Mouse (Mus musculus) hindbrain, embryonic 11.5 days (tissue): ENCODE results near the gene Vmn2r84. TPM values are rescaled to one million over a fixed set of nuclear protein-coding genes. Genes with fewer than 3 reads are reported as not detected.

Experiments used
- ATAC-seq: fragments of 200-750 bp; cut with Nextera tagmentation; 2 replicates; pipeline ENCODE4 v1.8.0; 2017; ENCODE audit warnings: mild to moderate bottlenecking, moderate TSS enrichment, moderate library complexity; ENCODE audit not compliant: low FRiP score
- DNase-seq: peaks from one replicate; pipeline ENCODE4 v3.0.0-alpha.2; 2015; ENCODE audit warnings: low spot score
- H3K27ac ChIP-seq: fragments of 300-500 bp; sonication (generic); 2 replicates; pipeline ENCODE4 v1.5.1; 2014; ENCODE audit warnings: mild to moderate bottlenecking, low read depth, low read length
- H3K27me3 ChIP-seq: fragments of 300-500 bp; sonication (generic); 2 replicates; pipeline ENCODE4 v1.6.1; 2014; ENCODE audit warnings: mild to moderate bottlenecking, low read length, moderate library complexity, mixed read lengths; ENCODE audit not compliant: control insufficient read depth, insufficient read depth
- H3K36me3 ChIP-seq: fragments of 300-500 bp; sonication (generic); 2 replicates; pipeline ENCODE4 v1.6.1; 2014; ENCODE audit warnings: mild to moderate bottlenecking, low read length, moderate library complexity, mixed read lengths; ENCODE audit not compliant: control insufficient read depth, insufficient read depth
- H3K4me1 ChIP-seq: fragments of 300-500 bp; sonication (generic); replicated peaks from 2 replicates; pipeline ENCODE4 v1.6.1; 2014; ENCODE audit warnings: low read length, mixed read lengths; ENCODE audit not compliant: control insufficient read depth, insufficient read depth
- H3K4me2 ChIP-seq: fragments of 300-500 bp; sonication (generic); replicated peaks from 2 replicates; pipeline ENCODE4 v1.6.1; 2014; ENCODE audit warnings: mild to moderate bottlenecking, low read depth, low read length
- H3K4me3 ChIP-seq: fragments of 300-500 bp; sonication (generic); 2 replicates; pipeline ENCODE4 v1.5.1; 2014; ENCODE audit warnings: low read depth, low read length
- H3K9ac ChIP-seq: fragments of 300-500 bp; sonication (generic); 2 replicates; pipeline ENCODE4 v1.6.1; 2014; ENCODE audit warnings: low read depth, low read length
- H3K9me3 ChIP-seq: fragments of 300-500 bp; sonication (generic); 2 replicates; pipeline ENCODE4 v1.6.1; 2016; ENCODE audit warnings: low read length; ENCODE audit not compliant: control insufficient read depth
- WGBS: fragments of 180-500 bp; shearing (Covaris S2); extraction: QIAGEN DNeasy Blood & Tissue Kit; methylation state at CpG from one replicate; pipeline ENCODE4 v1.1.7; 2014; 5-methylcytosine and 5-hydroxymethylcytosine counted together
- polyA plus RNA-seq: library from polyadenylated mRNA; unstranded; fragments of >200 nt; fragmentation: Nextera tagmentation; extraction: Ambion mirVana; gene quantifications from 2 replicates; pipeline ENCODE4 v1.2.1, GENCODE M21; 2014

Vmn2r84 gene
- polyA plus RNA-seq, 1 experiment from 2014 or later, result not detected

GRCm38 (mm10) chr10:130336385-130336784 is 57.7 kb downstream of the Vmn2r84 start:
- no peak overlapping the region for H3K27ac ChIP-seq
- H3K4me2 ChIP-seq, result no peak overlapping the region
- no peak overlapping the region for H3K4me3 ChIP-seq
- DNase-seq (no peak), ATAC-seq (no peak)
- H3K4me1 ChIP-seq, result no peaks in the 10 kb centered on the region
- H3K9ac ChIP-seq, result no peak overlapping the region
- no peaks in the 10 kb centered on the region for H3K9me3 ChIP-seq
- H3K27me3 ChIP-seq, result no peaks in the 10 kb centered on the region
- no peaks in the 10 kb centered on the region for H3K36me3 ChIP-seq
- 83% methylated on average over 1 of the region's 1 CpGs for WGBS

- H3K27me3 ChIP-seq, result no peaks in the 10 kb centered on the region
- DNase-seq, result no peak
- H3K27ac ChIP-seq, result no peak overlapping the region
- no peak for ATAC-seq
- H3K9ac ChIP-seq, result no peak overlapping the region
- no peaks in the 10 kb centered on the region for H3K4me1 ChIP-seq
- no peaks in the 10 kb centered on the region for H3K36me3 ChIP-seq
- H3K4me3 ChIP-seq, result no peak overlapping the region
- H3K4me2 ChIP-seq, result no peak overlapping the region
- 92% methylated on average over 1 of the region's 1 CpGs for WGBS
- H3K9me3 ChIP-seq, result no peaks in the 10 kb centered on the region
Observed at GRCm38 (mm10) chr10:130330711-130331110, 63.4 kb downstream of the Vmn2r84 start.

Other genes with a start within 250 kb of the Vmn2r84 start
- not detected in 2 replicates for gene Olfr825, start 227.6 kb downstream of the Vmn2r84 start, polyA plus RNA-seq
- not detected in 2 replicates for gene Olfr826, start 210.1 kb downstream of the Vmn2r84 start, polyA plus RNA-seq
- gene Olfr827, start 179.9 kb downstream of the Vmn2r84 start, polyA plus RNA-seq, result not detected in 2 replicates
- 22.3 and 23.3 TPM in 2 replicates for gene Neurod4, start 114.1 kb downstream of the Vmn2r84 start, polyA plus RNA-seq
- gene Tespa1, start 71.5 kb downstream of the Vmn2r84 start, polyA plus RNA-seq, result 0.18 and 0.26 TPM in 2 replicates
- gene Vmn2r85, start 35.4 kb upstream of the Vmn2r84 start, polyA plus RNA-seq, result not detected in 2 replicates
- gene Vmn2r86, start 61.7 kb upstream of the Vmn2r84 start, polyA plus RNA-seq, result not detected in 2 replicates
- gene Vmn2r87, start 103.1 kb upstream of the Vmn2r84 start, polyA plus RNA-seq, result 0.05 and 0.10 TPM in 2 replicates